Mouse (Mus musculus): ENCODE data around the gene Haghl.

Haghl gene

GRCm38 (mm10) chr17:25785281-25785745 is at the start of gene Haghl:
Gene Haghl (minus strand): TSS chr17:25785673.
- in situ Hi-C loops (cut with MboI, MseI): no loop called here

GRCm38 (mm10) chr17:25834595-25835222 is 49.2 kb upstream of the Haghl start:
- in situ Hi-C loops (cut with MboI, MseI): loop anchor here (5.0 to 25.0 kb wide), 3 partner anchors 38 to 2003 kb away; partner anchors contain the start of gene Snrpc

- in situ Hi-C loops (cut with MboI, MseI): loop anchor here (5.0 to 25.0 kb wide), 3 partner anchors 38 to 2003 kb away; partner anchors contain the start of gene Snrpc
These were observed 48.6 kb upstream of the Haghl start for GRCm38 (mm10) chr17:25833961-25834594.

- in situ Hi-C loops (cut with MboI, MseI): loop anchor here (5.0 to 25.0 kb wide), 3 partner anchors 39 to 2004 kb away; partner anchors contain the start of gene Snrpc
These were observed 47.8 kb upstream of the Haghl start, which contains the start of gene Stub1 for GRCm38 (mm10) chr17:25833291-25833663. Gene Stub1 (minus strand): TSS chr17:25833404.

- in situ Hi-C loops (cut with MboI, MseI): loop anchor here (5.0 to 25.0 kb wide), 3 partner anchors 40 to 2005 kb away; partner anchors contain the start of gene Snrpc
These were observed 47.2 kb upstream of the Haghl start for GRCm38 (mm10) chr17:25832436-25833290.

- in situ Hi-C loops (cut with MboI, MseI): loop anchor here (5.0 to 25.0 kb wide), 3 partner anchors 41 to 2006 kb away; partner anchors contain the start of gene Snrpc
These were observed 46.2 kb upstream of the Haghl start for GRCm38 (mm10) chr17:25831451-25832281.

- in situ Hi-C loops (cut with MboI, MseI): loop anchor here (5.0 to 25.0 kb wide), 3 partner anchors 41 to 2006 kb away; partner anchors contain the start of gene Snrpc
These were observed 45.4 kb upstream of the Haghl start for GRCm38 (mm10) chr17:25830806-25831431.

GRCm38 (mm10) chr17:25830200-25830753 is 44.8 kb upstream of the Haghl start:
- in situ Hi-C loops (cut with MboI, MseI): loop anchor here (5.0 to 25.0 kb wide), 3 partner anchors 42 to 2007 kb away; partner anchors contain the start of gene Snrpc

GRCm38 (mm10) chr17:25829558-25830017 is 44.1 kb upstream of the Haghl start:
- in situ Hi-C loops (cut with MboI, MseI): loop anchor here (5.0 to 25.0 kb wide), 3 partner anchors 43 to 2008 kb away; partner anchors contain the start of gene Snrpc

- in situ Hi-C loops (cut with MboI, MseI): loop anchor here (25.0 kb wide), 1 partner anchor 2008 kb away; the partner anchor contains the start of gene Snrpc
These were observed 43.5 kb upstream of the Haghl start, which contains the start of gene Jmjd8 for GRCm38 (mm10) chr17:25828712-25829557. Gene Jmjd8 (plus strand): TSS chr17:25828867.

- in situ Hi-C loops (cut with MboI, MseI): loop anchor here (25.0 kb wide), 1 partner anchor 2009 kb away; the partner anchor contains the start of gene Snrpc
These were observed 42.7 kb upstream of the Haghl start for GRCm38 (mm10) chr17:25828223-25828594.

GRCm38 (mm10) chr17:25827546-25828222 is 42.2 kb upstream of the Haghl start:
- in situ Hi-C loops (cut with MboI, MseI): loop anchor here (25.0 kb wide), 1 partner anchor 2010 kb away; the partner anchor contains the start of gene Snrpc

GRCm38 (mm10) chr17:25827011-25827410 is 41.5 kb upstream of the Haghl start:
- in situ Hi-C loops (cut with MboI, MseI): loop anchor here (25.0 kb wide), 1 partner anchor 2010 kb away; the partner anchor contains the start of gene Snrpc

- in situ Hi-C loops (cut with MboI, MseI): loop anchor here (25.0 kb wide), 1 partner anchor 2011 kb away; the partner anchor contains the start of gene Snrpc
These were observed 40.6 kb upstream of the Haghl start for GRCm38 (mm10) chr17:25825984-25826570.

- in situ Hi-C loops (cut with MboI, MseI): loop anchor here (25.0 kb wide), 1 partner anchor 2012 kb away; the partner anchor contains the start of gene Snrpc
These were observed 39.8 kb upstream of the Haghl start for GRCm38 (mm10) chr17:25825311-25825710.

GRCm38 (mm10) chr17:25824362-25825142 is 39.1 kb upstream of the Haghl start:
- in situ Hi-C loops (cut with MboI, MseI): loop anchor here (25.0 kb wide), 1 partner anchor 2013 kb away; the partner anchor contains the start of gene Snrpc

Measured in T-helper 2 cell (primary cell).